Mouse (Mus musculus): ENCODE results near the gene Sept12. TPM values are rescaled to one million over a fixed set of nuclear protein-coding genes. Genes with fewer than 3 reads are reported as not detected.
A peak's percentile ranks its signal among the peaks of the same experiment; 100 is the strongest.

Gene Sept12
- polyA plus RNA-seq, 1 experiment from 2014 or later = not detected

DNA sequence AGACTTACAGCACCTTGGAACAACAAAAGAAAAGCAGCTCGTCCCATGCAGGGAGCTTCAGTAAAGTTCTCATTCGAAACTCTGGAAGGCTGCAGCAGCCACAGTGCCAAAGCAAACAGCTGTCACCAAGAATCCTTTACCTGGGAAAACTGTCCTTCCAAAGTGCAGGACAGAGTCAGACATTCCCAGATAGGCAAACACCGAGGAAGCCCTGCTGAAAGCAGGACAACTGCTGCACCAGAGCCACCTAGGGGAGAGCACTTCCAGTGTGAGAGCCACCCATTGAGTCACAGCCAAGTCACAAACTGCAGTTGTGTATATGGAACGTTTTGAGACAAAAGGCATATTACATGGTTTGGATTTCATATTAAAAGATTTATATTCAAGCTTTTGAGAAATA is 52.2 kb downstream of the Sept12 start:
- H3K9ac ChIP-seq = no peak overlapping the region
- H3K4me1 ChIP-seq (replicated peaks) = peaks cover 7% of the 10 kb centered on the region
- peaks cover 92% of the 10 kb centered on the region for H3K36me3 ChIP-seq
- no peaks in the 10 kb centered on the region for H3K27me3 ChIP-seq
- H3K27ac ChIP-seq (replicated peaks) = no peak overlapping the region
- no peaks in the 10 kb centered on the region for H3K9me3 ChIP-seq
- 78% methylated on average over 4 of the region's 4 CpGs for WGBS
- no peak for ATAC-seq (ENCODE audit: low read depth)
- no peak overlapping the region for H3K4me3 ChIP-seq
- H3K4me2 ChIP-seq = no peak overlapping the region

GRCm38 (mm10) chr16:4943431-4943830 is 54.2 kb downstream of the Sept12 start:
- Histone ChIP-seq H3K27ac (replicated peaks) (no peak overlapping the region), H3K27me3 (no peaks in the 10 kb centered on the region), H3K4me2 (no peak overlapping the region), H3K4me1 (replicated peaks) (peaks cover 21% of the 10 kb centered on the region), H3K36me3 (peaks cover 84% of the 10 kb centered on the region), H3K9me3 (no peaks in the 10 kb centered on the region), H3K4me3 (no peak overlapping the region), H3K9ac (no peak overlapping the region)
- ATAC-seq (ENCODE audit: low read depth) = no peak
- WGBS = 91% methylated on average over 3 of the region's 3 CpGs

GRCm38 (mm10) chr16:4942868-4943267 is 54.8 kb downstream of the Sept12 start:
- H3K4me1 ChIP-seq (replicated peaks) = peaks cover 24% of the 10 kb centered on the region
- no peak for ATAC-seq (ENCODE audit: low read depth)
- H3K9me3 ChIP-seq = no peaks in the 10 kb centered on the region
- no peak overlapping the region for H3K4me3 ChIP-seq
- H3K4me2 ChIP-seq = no peak overlapping the region
- WGBS = 96% methylated on average over 8 of the region's 8 CpGs
- H3K9ac ChIP-seq = no peak overlapping the region
- H3K27me3 ChIP-seq = no peaks in the 10 kb centered on the region
- H3K36me3 ChIP-seq = peaks cover 80% of the 10 kb centered on the region
- no peak overlapping the region for H3K27ac ChIP-seq (replicated peaks)

DNA sequence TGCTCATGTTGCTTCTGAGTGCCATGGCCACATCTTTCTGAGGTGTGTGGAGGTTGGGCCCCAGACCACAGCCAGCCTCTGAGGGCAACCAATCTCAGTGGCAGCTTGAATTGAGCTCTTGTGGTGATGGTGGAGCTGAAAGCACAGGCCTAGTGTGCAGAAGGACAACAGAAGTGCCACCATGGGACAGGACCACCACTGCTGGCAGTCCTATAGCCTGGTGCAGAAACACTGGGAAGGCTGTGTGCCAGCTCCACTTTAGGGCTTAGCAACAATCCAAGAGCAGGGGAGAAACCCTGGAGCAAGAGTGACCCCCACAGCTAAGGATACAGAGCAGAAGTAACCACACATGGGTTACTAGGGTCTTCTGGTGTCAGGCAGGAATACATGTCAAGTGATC is 56.6 kb downstream of the Sept12 start:
- H3K4me3 ChIP-seq = no peak overlapping the region
- H3K9ac ChIP-seq = no peak overlapping the region
- no peak overlapping the region for H3K27ac ChIP-seq (replicated peaks)
- no peak for ATAC-seq (ENCODE audit: low read depth)
- H3K27me3 ChIP-seq = no peaks in the 10 kb centered on the region
- no peak overlapping the region for H3K4me2 ChIP-seq
- H3K9me3 ChIP-seq = no peaks in the 10 kb centered on the region
- peaks cover 80% of the 10 kb centered on the region for H3K36me3 ChIP-seq
- H3K4me1 ChIP-seq (replicated peaks) = peaks cover 24% of the 10 kb centered on the region

GRCm38 (mm10) chr16:4940311-4940850 is 57.3 kb downstream of the Sept12 start:
- H3K4me3 ChIP-seq = peak overlapping the region; percentile 94
- WGBS = 92% methylated on average over 10 of the region's 10 CpGs
- peak overlapping the region; percentile 94 for H3K4me2 ChIP-seq
- peaks cover 24% of the 10 kb centered on the region for H3K4me1 ChIP-seq (replicated peaks)
- no peak overlapping the region for H3K27ac ChIP-seq (replicated peaks)
- H3K36me3 ChIP-seq = peaks cover 80% of the 10 kb centered on the region
- H3K9ac ChIP-seq = peak overlapping the region; percentile 96
- ATAC-seq (ENCODE audit: low read depth) = no peak
- H3K27me3 ChIP-seq = no peaks in the 10 kb centered on the region
- no peaks in the 10 kb centered on the region for H3K9me3 ChIP-seq

GRCm38 (mm10) chr16:4939412-4939811 is 58.2 kb downstream of the Sept12 start:
- ATAC-seq (ENCODE audit: low read depth) = peak; percentile 70
- Histone ChIP-seq H3K36me3 (peaks cover 80% of the 10 kb centered on the region), H3K9ac (peak overlapping the region; percentile 96), H3K27me3 (no peaks in the 10 kb centered on the region), H3K4me1 (replicated peaks) (peaks cover 24% of the 10 kb centered on the region), H3K27ac (replicated peaks) (peak overlapping the region; percentile 90), H3K4me3 (peak overlapping the region; percentile 94), H3K9me3 (no peaks in the 10 kb centered on the region), H3K4me2 (peak overlapping the region; percentile 94)
- 2% methylated on average over 16 of the region's 16 CpGs for WGBS

- WGBS = 1% methylated on average over 28 of the region's 28 CpGs
- Histone ChIP-seq H3K9me3 (no peaks in the 10 kb centered on the region), H3K27ac (replicated peaks) (peak overlapping the region; percentile 90), H3K4me2 (peak overlapping the region; percentile 94), H3K36me3 (peaks cover 80% of the 10 kb centered on the region), H3K27me3 (no peaks in the 10 kb centered on the region), H3K9ac (peak overlapping the region; percentile 96), H3K4me3 (peak overlapping the region; percentile 94), H3K4me1 (replicated peaks) (peaks cover 24% of the 10 kb centered on the region)
- ATAC-seq (ENCODE audit: low read depth) = peak; percentile 96
Observed at GRCm38 (mm10) chr16:4938989-4939388, 58.7 kb downstream of the Sept12 start.

GRCm38 (mm10) chr16:4938461-4938860 is 59.2 kb downstream of the Sept12 start, which contains the start of gene Nudt16l1:
Gene Nudt16l1 (plus strand): TSS chr16:4938761.
- Histone ChIP-seq H3K4me1 (replicated peaks) (peaks cover 24% of the 10 kb centered on the region), H3K9me3 (no peaks in the 10 kb centered on the region), H3K9ac (peak within 1 kb of the TSS; percentile 96), H3K36me3 (peaks cover 80% of the 10 kb centered on the region), H3K27me3 (no peaks in the 10 kb centered on the region), H3K27ac (replicated peaks) (peak within 1 kb of the TSS; percentile 90), H3K4me2 (peak within 1 kb of the TSS; percentile 94), H3K4me3 (peak within 1 kb of the TSS; percentile 94)
- WGBS = 7% methylated on average over 2 of the region's 2 CpGs
- ATAC-seq (ENCODE audit: low read depth) = peak; percentile 9; the same call in 1 of the 2 replicates

DNA sequence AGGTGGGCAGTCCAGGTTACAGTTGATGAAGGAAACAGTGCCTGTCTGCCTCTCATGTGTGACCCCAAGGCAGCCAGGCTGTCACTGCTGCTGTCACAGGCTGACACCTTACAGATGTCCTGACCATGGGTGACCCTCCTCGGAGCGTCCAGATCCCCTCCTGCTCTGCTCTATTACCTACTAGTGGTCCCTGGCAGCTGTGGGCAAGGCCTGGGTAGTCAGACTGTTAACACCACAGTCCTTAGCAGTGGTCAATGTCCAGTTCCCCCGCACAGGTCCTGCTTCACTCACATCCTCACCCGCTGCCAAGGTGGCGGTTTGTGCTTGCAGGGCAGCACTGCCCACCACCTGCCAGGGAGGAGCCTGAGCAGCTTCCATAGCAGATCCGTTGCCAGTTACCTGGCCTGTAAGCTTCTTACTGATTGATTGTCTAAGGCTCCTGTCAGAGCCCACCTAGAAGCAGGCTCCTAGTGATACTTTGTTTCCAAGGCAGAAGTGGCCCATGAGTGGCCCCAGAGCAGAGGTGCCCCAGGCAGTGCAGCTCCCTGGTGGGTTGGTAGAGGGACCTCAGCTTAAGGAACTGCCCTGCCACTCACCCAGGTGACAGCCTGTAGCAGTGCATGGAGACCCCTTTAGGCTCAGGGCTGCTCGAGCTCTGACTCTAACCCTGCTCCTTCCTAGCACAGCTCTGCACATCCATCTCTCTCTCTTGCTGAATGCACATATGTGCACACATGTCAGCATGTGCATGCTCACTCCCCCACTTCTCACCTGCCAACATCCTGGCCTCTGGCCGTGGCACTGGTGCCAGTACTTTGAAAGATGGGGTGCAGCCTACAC is 60.1 kb downstream of the Sept12 start:
- peaks cover 24% of the 10 kb centered on the region for H3K4me1 ChIP-seq (replicated peaks)
- peaks cover 80% of the 10 kb centered on the region for H3K36me3 ChIP-seq
- 94% methylated on average over 8 of the region's 8 CpGs for WGBS
- H3K9ac ChIP-seq = no peak overlapping the region
- no peaks in the 10 kb centered on the region for H3K27me3 ChIP-seq
- no peak overlapping the region for H3K4me2 ChIP-seq
- no peaks in the 10 kb centered on the region for H3K9me3 ChIP-seq
- ATAC-seq (ENCODE audit: low read depth) = no peak
- H3K27ac ChIP-seq (replicated peaks) = no peak overlapping the region
- no peak overlapping the region for H3K4me3 ChIP-seq

Other genes starting within 250 kb of the Sept12 start
- 100 and 109 TPM in 2 replicates for gene Cdip1, start 207.6 kb downstream of the Sept12 start, polyA plus RNA-seq (2015; fragmentation: Nextera tagmentation; extraction: Ambion mirVana)
- 0.42 and 0.52 TPM in 2 replicates for gene 4930562C15Rik, start 162.4 kb downstream of the Sept12 start, polyA plus RNA-seq (2015; fragmentation: Nextera tagmentation; extraction: Ambion mirVana)
- gene Ubald1, start 117.5 kb downstream of the Sept12 start, polyA plus RNA-seq (2015; fragmentation: Nextera tagmentation; extraction: Ambion mirVana) = 54.4 and 66.3 TPM in 2 replicates
- gene Mgrn1, start 111.6 kb downstream of the Sept12 start, polyA plus RNA-seq (2015; fragmentation: Nextera tagmentation; extraction: Ambion mirVana) = 105 and 110 TPM in 2 replicates
- gene Nudt16l1, start 59.1 kb downstream of the Sept12 start, polyA plus RNA-seq (2015; fragmentation: Nextera tagmentation; extraction: Ambion mirVana) = 134 and 143 TPM in 2 replicates
- gene Anks3, start 33.6 kb downstream of the Sept12 start, polyA plus RNA-seq (2015; fragmentation: Nextera tagmentation; extraction: Ambion mirVana) = 64.0 and 67.0 TPM in 2 replicates
- gene Smim22, start 9.4 kb upstream of the Sept12 start, polyA plus RNA-seq (2015; fragmentation: Nextera tagmentation; extraction: Ambion mirVana) = 2.5 TPM in 1 of 2 replicates, not detected in the other
- 157 and 171 TPM in 2 replicates for gene Rogdi, start 15.7 kb upstream of the Sept12 start, polyA plus RNA-seq (2015; fragmentation: Nextera tagmentation; extraction: Ambion mirVana)
- gene Glyr1, start 52.0 kb upstream of the Sept12 start, polyA plus RNA-seq (2015; fragmentation: Nextera tagmentation; extraction: Ambion mirVana) = 193 and 194 TPM in 2 replicates
- 16.0 and 16.6 TPM in 2 replicates for gene Ubn1, start 52.2 kb upstream of the Sept12 start, polyA plus RNA-seq (2015; fragmentation: Nextera tagmentation; extraction: Ambion mirVana)
- gene Ppl, start 134.6 kb upstream of the Sept12 start, polyA plus RNA-seq (2015; fragmentation: Nextera tagmentation; extraction: Ambion mirVana) = 0.18 and 0.39 TPM in 2 replicates
- 0.54 and 0.63 TPM in 2 replicates for gene Sec14l5, start 149.3 kb upstream of the Sept12 start, polyA plus RNA-seq (2015; fragmentation: Nextera tagmentation; extraction: Ambion mirVana)
- gene Nagpa, start 206.2 kb upstream of the Sept12 start, polyA plus RNA-seq (2015; fragmentation: Nextera tagmentation; extraction: Ambion mirVana) = 11.0 and 11.9 TPM in 2 replicates
- gene AU021092, start 224.4 kb upstream of the Sept12 start, polyA plus RNA-seq (2015; fragmentation: Nextera tagmentation; extraction: Ambion mirVana) = 9.9 and 10.9 TPM in 2 replicates
- gene Alg1, start 235.8 kb upstream of the Sept12 start, polyA plus RNA-seq (2015; fragmentation: Nextera tagmentation; extraction: Ambion mirVana) = 35.2 and 36.6 TPM in 2 replicates